Mouse (Mus musculus): ENCODE data around the gene Hhat.

Hhat gene

GRCm38 (mm10) chr1:192785046-192785961 lies 14.3 kb upstream of the Hhat start:
- DNase-seq (ENCODE audit: low read depth, low spot score) = no peak

- DNase-seq (ENCODE audit: low read depth, low spot score) = no peak
Observed at GRCm38 (mm10) chr1:192784374-192784773, 13.4 kb upstream of the Hhat start.

GRCm38 (mm10) chr1:192781256-192781655 lies 10.2 kb upstream of the Hhat start:
- DNase-seq (ENCODE audit: low read depth, low spot score) = no peak

GRCm38 (mm10) chr1:192778869-192779514 lies 8.0 kb upstream of the Hhat start:
- no peak for DNase-seq (ENCODE audit: low read depth, low spot score)

GRCm38 (mm10) chr1:192778206-192778605 lies 7.2 kb upstream of the Hhat start:
- DNase-seq (ENCODE audit: low read depth, low spot score) = no peak

- DNase-seq (ENCODE audit: low read depth, low spot score) = no peak
Observed at GRCm38 (mm10) chr1:192770130-192770494, 911 bp downstream of the Hhat start.

- no peak for DNase-seq (ENCODE audit: low read depth, low spot score)
Observed at GRCm38 (mm10) chr1:192765531-192765930, 5.5 kb downstream of the Hhat start.

GRCm38 (mm10) chr1:192764547-192764946 lies 6.5 kb downstream of the Hhat start:
- no peak for DNase-seq (ENCODE audit: low read depth, low spot score)

- no peak for DNase-seq (ENCODE audit: low read depth, low spot score)
Observed at GRCm38 (mm10) chr1:192762946-192763933, 7.8 kb downstream of the Hhat start.

- DNase-seq (ENCODE audit: low read depth, low spot score) = no peak
Observed at GRCm38 (mm10) chr1:192756674-192757073, 14.3 kb downstream of the Hhat start.

GRCm38 (mm10) chr1:192755685-192756606 lies 15.1 kb downstream of the Hhat start:
- no peak for DNase-seq (ENCODE audit: low read depth, low spot score)

GRCm38 (mm10) chr1:192755246-192755645 lies 15.8 kb downstream of the Hhat start:
- no peak for DNase-seq (ENCODE audit: low read depth, low spot score)

- no peak for DNase-seq (ENCODE audit: low read depth, low spot score)
Observed at GRCm38 (mm10) chr1:192754268-192754667, 16.8 kb downstream of the Hhat start.

- DNase-seq (ENCODE audit: low read depth, low spot score) = no peak
Observed at GRCm38 (mm10) chr1:192752659-192753601, 18.1 kb downstream of the Hhat start.

- DNase-seq (ENCODE audit: low read depth, low spot score) = no peak
Observed at GRCm38 (mm10) chr1:192750042-192750437, 21.0 kb downstream of the Hhat start.

- no peak for DNase-seq (ENCODE audit: low read depth, low spot score)
Observed at GRCm38 (mm10) chr1:192749270-192750041, 21.6 kb downstream of the Hhat start.

- DNase-seq (ENCODE audit: low read depth, low spot score) = no peak
Observed at GRCm38 (mm10) chr1:192746201-192746600, 24.8 kb downstream of the Hhat start.

- peak; percentile 41 for DNase-seq (ENCODE audit: low read depth, low spot score)
Observed at GRCm38 (mm10) chr1:192745240-192746101, 25.6 kb downstream of the Hhat start.

Measured in c-Kit-negative CD71-positive TER-119-positive erythroid progenitor cells, embryonic 14.5 days (primary cell).